Mouse (Mus musculus) ES-Bruce4 (cell line): Measurements from ENCODE around the gene Slc6a5.

Source experiments
- CTCF ChIP-seq: IDR thresholded peaks from one replicate; pipeline ENCODE4 v1.8.1; 2011; ENCODE audit warnings: low read depth, low read length
- POLR2A ChIP-seq: IDR thresholded peaks from one replicate; pipeline ENCODE4 v1.8.1; 2011; ENCODE audit warnings: low read length; ENCODE audit not compliant: insufficient read depth

DNA sequence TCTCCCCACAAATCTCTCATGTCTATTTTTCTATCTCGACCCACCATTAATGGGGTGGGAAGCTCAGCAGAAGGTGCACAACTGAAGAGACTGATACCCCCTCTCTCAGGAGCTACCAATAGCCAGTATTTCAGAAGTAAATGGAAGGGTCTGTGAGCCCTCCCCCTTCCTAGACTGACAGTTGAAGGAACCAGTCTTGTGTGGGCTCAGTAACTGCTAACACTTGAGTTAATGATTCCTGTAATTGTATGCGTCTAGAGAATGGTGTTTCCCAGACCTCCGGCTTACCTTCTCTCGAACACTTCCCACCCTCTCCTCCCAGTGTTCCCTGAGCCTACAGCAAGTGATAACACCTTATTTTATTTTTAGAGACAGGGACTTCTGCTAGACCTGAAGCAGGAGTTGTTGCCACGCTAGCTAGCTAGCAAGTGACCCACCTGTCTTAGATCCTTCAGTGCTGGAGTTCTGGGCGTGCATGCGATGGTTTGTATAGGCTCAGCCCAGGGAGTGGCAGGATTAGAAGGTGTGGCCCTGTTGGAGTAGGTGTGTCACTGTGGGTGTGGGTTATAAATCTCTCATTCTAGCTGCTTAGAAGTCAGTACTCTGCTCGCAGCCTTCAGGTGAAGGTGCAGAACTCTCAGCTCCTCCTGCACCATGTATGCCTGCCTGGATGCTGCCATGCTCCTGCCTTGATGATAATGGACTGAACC, 29.8 kb upstream of the Slc6a5 start:
- no peak for TF ChIP-seq CTCF
- no peak for TF ChIP-seq POLR2A
